In genomic region chr11:83728757-83729432, GRCm38 (mm10) we compare ENCODE assay signal across 14 mouse cellular contexts. TPM values are rescaled to one million over a fixed set of nuclear protein-coding genes. Genes with fewer than 3 reads are reported as not detected.
DNase-seq lines count a peak whose midpoint lies in the region; ATAC-seq and TF ChIP-seq lines count a peak whose summit lies in the region.
"Had no signal": no experiment of that assay in that cellular context is flagged by ENCODE, and none has a peak within 500 bp of the region (broad histone marks: within the 10 kb centered on the region; RNA-seq: fewer than 3 reads in every experiment).

No protein-coding gene starts in this region.

- H3K27me3 ChIP-seq in heart, postnatal 0 days (ENCODE audit: control insufficient read depth, insufficient read depth, low read length): no peaks in the 10 kb centered on the region
- 0 out of 2 replicates have a peak, but pooled peaks cover 3% of the 10 kb centered on the region for H3K27me3 ChIP-seq in heart, embryonic 12.5 days (replicated peaks)
- H3K27me3 ChIP-seq in spleen, adult 2 months (ENCODE audit: control insufficient read depth, insufficient read depth, low read length): no peaks in the 10 kb centered on the region
- no peaks in the 10 kb centered on the region for H3K27me3 ChIP-seq in forebrain, embryonic 14.5 days (replicated peaks; ENCODE audit: control insufficient read depth, insufficient read depth, low read length)
- H3K27me3 ChIP-seq: limb, embryonic 12.5 days had no signal

- 55% methylated on average over 3 of the region's 3 CpGs for WGBS in heart, postnatal 0 days
- 35% methylated on average over 3 of the region's 3 CpGs for WGBS in heart, embryonic 12.5 days
- WGBS in spleen, adult 2 months: 63% methylated on average over 3 of the region's 3 CpGs
- WGBS in bone marrow, adult 2 months: 50% methylated on average over 3 of the region's 3 CpGs
- WGBS in forebrain, embryonic 14.5 days: 73% methylated on average over 3 of the region's 3 CpGs

- H3K36me3 ChIP-seq in heart, postnatal 0 days (replicated peaks; ENCODE audit: control insufficient read depth, insufficient read depth, low read length): no peaks in the 10 kb centered on the region
- no peaks in the 10 kb centered on the region for H3K36me3 ChIP-seq in heart, embryonic 12.5 days
- no peaks in the 10 kb centered on the region for H3K36me3 ChIP-seq in spleen, adult 2 months (ENCODE audit: control insufficient read depth, insufficient read depth, low read length)
- no peaks in the 10 kb centered on the region for H3K36me3 ChIP-seq in forebrain, embryonic 14.5 days (ENCODE audit: control insufficient read depth, insufficient read depth, low read length)
- H3K36me3 ChIP-seq: limb, embryonic 12.5 days had no signal

- no peaks in the 10 kb centered on the region for H3K4me1 ChIP-seq in heart, postnatal 0 days (ENCODE audit: control insufficient read depth, insufficient read depth)
- H3K4me1 ChIP-seq in heart, embryonic 12.5 days (replicated peaks): no peaks in the 10 kb centered on the region
- no peaks in the 10 kb centered on the region for H3K4me1 ChIP-seq in spleen, adult 2 months (ENCODE audit: control insufficient read depth, insufficient read depth, insufficient read length)
- no peaks in the 10 kb centered on the region; the same call in 1 of the 2 replicates for H3K4me1 ChIP-seq in bone marrow, adult 2 months (ENCODE audit: control insufficient read depth, insufficient read depth, low read length)
- no peaks in the 10 kb centered on the region for H3K4me1 ChIP-seq in forebrain, embryonic 14.5 days (ENCODE audit: control insufficient read depth, insufficient read depth, low read length)
- H3K4me1 ChIP-seq: limb, embryonic 12.5 days had no signal

- ATAC-seq in heart, postnatal 0 days (ENCODE audit: insufficient read depth, low read depth): no peak
- ATAC-seq in heart, embryonic 12.5 days (ENCODE audit: insufficient number of reproducible peaks, low FRiP score): no peak
- ATAC-seq in forebrain, embryonic 14.5 days: no peak

- no peak for TF ChIP-seq EP300 in heart, postnatal 0 days (IDR thresholded peaks at IDR 0.05; ENCODE audit: low read depth)

- H3K4me2 ChIP-seq in heart, postnatal 0 days (ENCODE audit: low read depth, low read length): no peak overlapping the region
- H3K4me2 ChIP-seq in heart, embryonic 12.5 days: no peak overlapping the region
- H3K4me2 ChIP-seq in forebrain, embryonic 14.5 days (ENCODE audit: low read length): no peak overlapping the region
- H3K4me2 ChIP-seq: limb, embryonic 12.5 days; midbrain, embryonic 11.5 days had no signal

- H3K9me3 ChIP-seq in heart, postnatal 0 days (replicated peaks; ENCODE audit: control insufficient read depth, low read length): 0 out of 2 replicates have a peak, but pooled peaks cover 2% of the 10 kb centered on the region
- 0 out of 2 replicates have a peak, but pooled peaks cover 2% of the 10 kb centered on the region for H3K9me3 ChIP-seq in heart, embryonic 12.5 days (replicated peaks)
- H3K9me3 ChIP-seq in forebrain, embryonic 14.5 days (replicated peaks; ENCODE audit: control insufficient read depth, low read length): 0 out of 2 replicates have a peak, but pooled peaks cover 2% of the 10 kb centered on the region
- H3K9me3 ChIP-seq: limb, embryonic 12.5 days had no signal

- no peak overlapping the region for H3K27ac ChIP-seq in heart, postnatal 0 days (ENCODE audit: low read depth)
- no peak overlapping the region for H3K27ac ChIP-seq in heart, embryonic 12.5 days (ENCODE audit: poor library complexity, severe bottlenecking)
- no peak overlapping the region for H3K27ac ChIP-seq in spleen, adult 2 months (ENCODE audit: insufficient read depth, low read length)
- no peak overlapping the region for H3K27ac ChIP-seq in bone marrow, adult 2 months (ENCODE audit: control insufficient read depth, insufficient read depth, low read depth, low read length, poor library complexity)
- no peak overlapping the region for H3K27ac ChIP-seq in forebrain, embryonic 14.5 days (ENCODE audit: low read depth, low read length)
- H3K27ac ChIP-seq: limb, embryonic 12.5 days had no signal

- no peak for TF ChIP-seq POLR2A in spleen, adult 2 months (IDR thresholded peaks at IDR 0.05; ENCODE audit: low read depth, low read length)
- TF ChIP-seq POLR2A in bone marrow, adult 2 months (IDR thresholded peaks at IDR 0.05; ENCODE audit: borderline replicate concordance, control insufficient read depth, low read depth, low read length): no peak

- H3K4me3 ChIP-seq in heart, postnatal 0 days (ENCODE audit: low read depth, low read length): no peak overlapping the region
- H3K4me3 ChIP-seq in heart, embryonic 12.5 days: no peak overlapping the region
- H3K4me3 ChIP-seq in spleen, adult 2 months (ENCODE audit: extremely low read depth, insufficient read depth, insufficient read length): no peak overlapping the region
- H3K4me3 ChIP-seq in bone marrow, adult 2 months (replicated peaks; ENCODE audit: control insufficient read depth, low read depth, low read length): no peak overlapping the region
- no peak overlapping the region for H3K4me3 ChIP-seq in forebrain, embryonic 14.5 days (ENCODE audit: low read depth, low read length)
- H3K4me3 ChIP-seq: erythroblast, embryonic 14.5 days; limb, embryonic 12.5 days had no signal

- no peak overlapping the region for H3K9ac ChIP-seq in heart, postnatal 0 days (replicated peaks; ENCODE audit: low read depth, low read length)
- no peak overlapping the region for H3K9ac ChIP-seq in heart, embryonic 12.5 days
- no peak overlapping the region for H3K9ac ChIP-seq in forebrain, embryonic 14.5 days (ENCODE audit: low read length)
- H3K9ac ChIP-seq: limb, embryonic 12.5 days had no signal

- DNase-seq in heart, postnatal 0 days (ENCODE audit: low spot score): peak; percentile 23
- no peak for DNase-seq in spleen, adult 2 months (ENCODE audit: low read depth in 1 of 2, low spot score in 2 of 2)
- DNase-seq in spleen, postnatal 36 days (ENCODE audit: low spot score in 2 of 2): no peak
- no peak for DNase-seq in forebrain, embryonic 14.5 days (ENCODE audit: low spot score)
- no peak for DNase-seq in right cerebral cortex, postnatal 25 days
- no peak for DNase-seq in kidney, postnatal 4 days
- DNase-seq: cerebellum, adult 9-10 months; gastrocnemius, postnatal 36 days; kidney, postnatal 10 days had no signal

- peak; percentile 35 for TF ChIP-seq CTCF in heart, postnatal 0 days (IDR thresholded peaks at IDR 0.05; ENCODE audit: low read depth)
- TF ChIP-seq CTCF in spleen, adult 2 months (IDR thresholded peaks at IDR 0.05; ENCODE audit: extremely low read depth, insufficient read depth, insufficient read length, insufficient replicate concordance): peak; percentile 35; the same call in 1 of the 2 replicates
- TF ChIP-seq CTCF in bone marrow, adult 2 months (IDR thresholded peaks at IDR 0.05; ENCODE audit: control insufficient read depth, insufficient read depth, low read length): peak; percentile 29; the same call in 1 of the 2 replicates

RNA-seq across cellular contexts. Expression of gene Wfdc21, which starts 17.8 kb away (rescaled TPM):
- total RNA-seq in heart, postnatal 0 days (2014; rRNA removed; ENCODE audit: low replicate concordance): not detected in 2 replicates
- polyA plus RNA-seq in heart, postnatal 0 days (2015; fragmentation: Nextera tagmentation; extraction: Ambion mirVana): 0.52 and 0.82 TPM in 2 replicates
- polyA plus RNA-seq in heart, embryonic 12.5 days (2016; fragmentation: Nextera tagmentation; extraction: Ambion mirVana): not detected in 2 replicates
- polyA plus RNA-seq in spleen, adult 2 months (2012; rRNA removed): 17.1 and 20.6 TPM in 2 replicates
- 220 and 706 TPM in 2 replicates for polyA plus RNA-seq in bone marrow, adult 2 months (2011; ENCODE audit: insufficient read depth, insufficient read length, low replicate concordance, missing spikeins)
- polyA plus RNA-seq in forebrain, embryonic 14.5 days (2014; fragmentation: Nextera tagmentation; extraction: Ambion mirVana): not detected in 2 replicates
- total RNA-seq: gastrocnemius, postnatal 36 days had no signal
- polyA plus RNA-seq: erythroblast, embryonic 14.5 days; limb, embryonic 12.5 days; midbrain, embryonic 11.5 days had no signal

RNA-seq across cellular contexts. Expression of gene Wfdc18, which starts 20.1 kb away (rescaled TPM):
- not detected in 2 replicates for total RNA-seq in heart, postnatal 0 days (2014; rRNA removed; ENCODE audit: low replicate concordance)
- polyA plus RNA-seq in heart, postnatal 0 days (2015; fragmentation: Nextera tagmentation; extraction: Ambion mirVana): 3.3 and 4.6 TPM in 2 replicates
- 1.9 and 2.0 TPM in 2 replicates for polyA plus RNA-seq in heart, embryonic 12.5 days (2016; fragmentation: Nextera tagmentation; extraction: Ambion mirVana)
- polyA plus RNA-seq in spleen, adult 2 months (2012; rRNA removed): not detected in 2 replicates
- not detected in 2 replicates for polyA plus RNA-seq in bone marrow, adult 2 months (2011; ENCODE audit: insufficient read depth, insufficient read length, low replicate concordance, missing spikeins)
- polyA plus RNA-seq in forebrain, embryonic 14.5 days (2014; fragmentation: Nextera tagmentation; extraction: Ambion mirVana): not detected in 2 replicates
- total RNA-seq: gastrocnemius, postnatal 36 days had no signal
- polyA plus RNA-seq: erythroblast, embryonic 14.5 days; limb, embryonic 12.5 days; midbrain, embryonic 11.5 days had no signal

RNA-seq across cellular contexts. Expression of gene Heatr6, which starts 24.6 kb away (rescaled TPM):
- total RNA-seq in heart, postnatal 0 days (2014; rRNA removed; ENCODE audit: low replicate concordance): 10.2 and 15.1 TPM in 2 replicates
- polyA plus RNA-seq in heart, postnatal 0 days (2015; fragmentation: Nextera tagmentation; extraction: Ambion mirVana): 8.9 and 9.6 TPM in 2 replicates
- 13.4 and 15.0 TPM in 2 replicates for polyA plus RNA-seq in heart, embryonic 12.5 days (2016; fragmentation: Nextera tagmentation; extraction: Ambion mirVana)
- 18.2 and 26.6 TPM in 2 replicates for polyA plus RNA-seq in spleen, adult 2 months (2012; rRNA removed)
- polyA plus RNA-seq in bone marrow, adult 2 months (2011; ENCODE audit: insufficient read depth, insufficient read length, low replicate concordance, missing spikeins): 3.6 and 13.1 TPM in 2 replicates
- 27.8 and 29.7 TPM in 2 replicates for polyA plus RNA-seq in forebrain, embryonic 14.5 days (2014; fragmentation: Nextera tagmentation; extraction: Ambion mirVana)

RNA-seq across cellular contexts. Expression of gene Wfdc17, which starts 25.1 kb away (rescaled TPM):
- 9.8 TPM in 1 of 2 replicates, not detected in the other for total RNA-seq in heart, postnatal 0 days (2014; rRNA removed; ENCODE audit: low replicate concordance)
- polyA plus RNA-seq in heart, postnatal 0 days (2015; fragmentation: Nextera tagmentation; extraction: Ambion mirVana): 2.9 and 3.7 TPM in 2 replicates
- 0.40 TPM in 1 of 2 replicates, not detected in the other for polyA plus RNA-seq in heart, embryonic 12.5 days (2016; fragmentation: Nextera tagmentation; extraction: Ambion mirVana)
- 4.2 and 4.8 TPM in 2 replicates for polyA plus RNA-seq in spleen, adult 2 months (2012; rRNA removed)
- polyA plus RNA-seq in bone marrow, adult 2 months (2011; ENCODE audit: insufficient read depth, insufficient read length, low replicate concordance, missing spikeins): 8.2 and 33.5 TPM in 2 replicates
- polyA plus RNA-seq in forebrain, embryonic 14.5 days (2014; fragmentation: Nextera tagmentation; extraction: Ambion mirVana): not detected in 2 replicates
- polyA plus RNA-seq: erythroblast, embryonic 14.5 days; midbrain, embryonic 11.5 days had no signal

Comparison
In these comparisons a context has a peak if more than half of its experiments do, and no peak if none do; other contexts are left out.
1. RNA of gene Wfdc21, which starts 17.8 kb away (polyA plus RNA-seq): 220 to 706 TPM in bone marrow, adult 2 months; 17.1 to 20.6 TPM in spleen, adult 2 months, 0.52 to 0.82 TPM in heart, postnatal 0 days, not detected in heart, embryonic 12.5 days and not detected in forebrain, embryonic 14.5 days; every median in the first group is over 10 times any median in the second.
2. Peak in every context shown above with its lines, with median percentiles within 50 percentile points of each other: CTCF ChIP-seq.